Mouse (Mus musculus) heart, adult 2 months (tissue): ENCODE measurements around the gene Atox1.

Experiments
- CTCF ChIP-seq: fragments of 200-600 bp; IDR thresholded peaks from 2 replicates; pipeline ENCODE4 v1.8.1; 2022; ENCODE audit warnings: antibody characterized with exemption, mild to moderate bottlenecking, moderate library complexity
- POLR2A ChIP-seq: fragments of 200-500 bp; IDR thresholded peaks from 2 replicates; pipeline ENCODE4 v1.6.1; 2011; ENCODE audit warnings: mild to moderate bottlenecking, low read depth, low read length, control low read depth; ENCODE audit not compliant: insufficient read depth

DNA sequence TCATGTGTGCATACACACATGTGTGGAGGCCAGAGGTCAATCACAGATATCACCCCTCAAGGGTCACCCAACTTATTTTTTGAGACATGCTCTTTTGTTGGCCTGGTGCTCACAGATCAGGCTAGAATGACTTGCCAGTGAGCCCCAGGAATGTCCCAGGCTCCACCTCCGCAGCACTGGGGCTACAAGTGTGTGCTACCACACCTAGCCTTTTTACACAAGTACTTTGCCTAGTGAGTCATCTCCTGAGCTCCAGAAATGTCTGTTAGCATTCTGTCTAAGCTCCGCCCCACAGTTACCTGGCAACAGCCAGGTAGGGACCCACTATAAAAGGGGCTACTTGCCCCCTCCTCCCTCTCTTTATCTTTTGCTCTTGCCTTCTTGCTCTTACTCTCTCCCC lies 60.2 kb downstream of the Atox1 start:
- TF ChIP-seq CTCF (no peak), POLR2A (no peak)
